Mouse (Mus musculus) liver, adult 2 months (tissue): ENCODE data around the gene Slc52a3. TPM values are rescaled to one million over a fixed set of nuclear protein-coding genes. Genes with fewer than 3 reads are reported as not detected.

Experiments used
- DNase-seq: peaks from one replicate; pipeline ENCODE4 v3.0.0-alpha.2; 2011; ENCODE audit warnings: low read depth, low spot score; ENCODE audit errors: extremely low read depth
- H3K27ac ChIP-seq: fragments of 200-500 bp; replicated peaks from 2 replicates; pipeline ENCODE4 v1.5.1; 2012; ENCODE audit warnings: low read depth, mild to moderate bottlenecking, control low read depth, inconsistent platforms, low read length; ENCODE audit not compliant: insufficient read depth
- H3K27me3 ChIP-seq: fragments of 200-500 bp; 2 replicates; pipeline ENCODE4 v1.6.1; 2012; ENCODE audit warnings: mild to moderate bottlenecking, moderate library complexity, low read length, inconsistent platforms; ENCODE audit not compliant: control insufficient read depth, insufficient read depth
- H3K36me3 ChIP-seq: fragments of 200-500 bp; 2 replicates; pipeline ENCODE4 v1.6.1; 2012; ENCODE audit warnings: low read length, inconsistent platforms; ENCODE audit not compliant: control insufficient read depth, insufficient read depth
- H3K4me1 ChIP-seq: fragments of 200-500 bp; 2 replicates; pipeline ENCODE4 v1.6.1; 2011; ENCODE audit warnings: low read length; ENCODE audit not compliant: control insufficient read depth, insufficient read depth
- H3K4me3 ChIP-seq: fragments of 200-500 bp; 2 replicates; pipeline ENCODE4 v1.5.1; 2011; ENCODE audit warnings: low read depth, mild to moderate bottlenecking, control low read depth, low read length, moderate library complexity; ENCODE audit not compliant: insufficient read depth
- H3K79me2 ChIP-seq: fragments of 200-500 bp; 2 replicates; pipeline ENCODE4 v1.6.1; 2012; ENCODE audit warnings: inconsistent platforms, mild to moderate bottlenecking, low read length, moderate library complexity; ENCODE audit not compliant: control insufficient read depth, insufficient read depth
- H3K9ac ChIP-seq: fragments of 200-500 bp; 2 replicates; pipeline ENCODE4 v1.6.1; 2012; ENCODE audit warnings: low read depth, mild to moderate bottlenecking, control low read depth, inconsistent platforms, low read length
- CTCF ChIP-seq: fragments of 200-500 bp; IDR thresholded peaks from 2 replicates; pipeline ENCODE4 v1.5.1; 2011; ENCODE audit warnings: low read depth, low read length, control low read depth
- POLR2A ChIP-seq: fragments of 200-500 bp; IDR thresholded peaks from 2 replicates; pipeline ENCODE4 v1.6.1; 2011; ENCODE audit warnings: low read length, control low read depth; ENCODE audit not compliant: insufficient read depth; ENCODE audit errors: extremely low read depth
- WGBS: fragments of 180-500 bp; shearing (Covaris S2); methylation state at CpG from one replicate; pipeline ENCODE4 v1.1.7; 2018; 5-methylcytosine and 5-hydroxymethylcytosine counted together
- polyA plus RNA-seq: library from polyadenylated mRNA; depleted of rRNA; stranded (reverse); fragments of >200 nt; gene quantifications from 2 replicates; pipeline ENCODE4 v1.2.3, GENCODE M21; 2012
- total RNA-seq: library from RNA; depleted of rRNA; stranded (reverse); fragments of >200 nt; gene quantifications from 2 replicates; pipeline ENCODE4 v1.2.3, GENCODE M21; 2014

The Slc52a3 gene
- total and polyA plus RNA-seq, 2 experiments: 0.18 to 0.48 TPM

GRCm38 (mm10) chr2:152030986-152031385, 34.7 kb downstream of the Slc52a3 start:
- Histone ChIP-seq H3K79me2 (no peaks in the 10 kb centered on the region), H3K9ac (no peak overlapping the region), H3K27ac (no peak overlapping the region), H3K4me3 (no peak overlapping the region), H3K36me3 (no peaks in the 10 kb centered on the region), H3K4me1 (no peaks in the 10 kb centered on the region), H3K27me3 (peaks cover 5% of the 10 kb centered on the region; the same call in 1 of the 2 replicates)
- DNase-seq: no peak
- TF ChIP-seq POLR2A: no peak
- no peak for TF ChIP-seq CTCF
- 69% methylated on average over 5 of the region's 5 CpGs for WGBS

DNA sequence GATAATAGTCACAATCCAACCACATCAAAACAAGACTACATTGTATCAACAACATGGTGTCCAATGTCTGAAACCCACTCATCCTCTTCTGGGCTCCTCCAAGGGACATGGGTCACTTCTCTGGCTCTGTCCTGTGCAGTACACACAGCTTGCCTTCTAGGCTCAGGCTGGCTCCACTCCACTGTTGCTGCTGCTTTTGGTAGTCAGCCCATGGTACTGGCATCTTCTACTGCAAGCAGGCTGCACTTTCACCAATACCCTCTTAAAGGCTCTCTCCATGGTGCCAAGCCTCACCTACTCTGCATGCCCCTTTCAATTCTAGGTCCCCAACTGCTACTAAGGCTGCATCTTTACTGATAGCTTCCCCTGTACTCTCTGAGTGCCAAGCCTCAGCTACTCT, 43.8 kb downstream of the Slc52a3 start:
- no peak overlapping the region for H3K9ac ChIP-seq
- TF ChIP-seq CTCF (no peak), POLR2A (no peak)
- H3K4me1 ChIP-seq: no peaks in the 10 kb centered on the region
- no peaks in the 10 kb centered on the region for H3K79me2 ChIP-seq
- no peak overlapping the region for H3K27ac ChIP-seq
- no peak for DNase-seq
- no peak overlapping the region for H3K4me3 ChIP-seq
- H3K36me3 ChIP-seq: no peaks in the 10 kb centered on the region
- no peaks in the 10 kb centered on the region; the same call in 1 of the 2 replicates for H3K27me3 ChIP-seq

GRCm38 (mm10) chr2:152047116-152048002, 51.0 kb downstream of the Slc52a3 start:
- Histone ChIP-seq H3K9ac (no peak overlapping the region), H3K4me1 (no peaks in the 10 kb centered on the region), H3K27me3 (peaks cover 30% of the 10 kb centered on the region; the same call in 1 of the 2 replicates), H3K27ac (no peak overlapping the region), H3K79me2 (no peaks in the 10 kb centered on the region), H3K4me3 (no peak overlapping the region), H3K36me3 (no peaks in the 10 kb centered on the region)
- 4% methylated on average over 25 of the region's 25 CpGs for WGBS
- TF ChIP-seq CTCF (no peak), POLR2A (no peak)
- DNase-seq: no peak

DNA sequence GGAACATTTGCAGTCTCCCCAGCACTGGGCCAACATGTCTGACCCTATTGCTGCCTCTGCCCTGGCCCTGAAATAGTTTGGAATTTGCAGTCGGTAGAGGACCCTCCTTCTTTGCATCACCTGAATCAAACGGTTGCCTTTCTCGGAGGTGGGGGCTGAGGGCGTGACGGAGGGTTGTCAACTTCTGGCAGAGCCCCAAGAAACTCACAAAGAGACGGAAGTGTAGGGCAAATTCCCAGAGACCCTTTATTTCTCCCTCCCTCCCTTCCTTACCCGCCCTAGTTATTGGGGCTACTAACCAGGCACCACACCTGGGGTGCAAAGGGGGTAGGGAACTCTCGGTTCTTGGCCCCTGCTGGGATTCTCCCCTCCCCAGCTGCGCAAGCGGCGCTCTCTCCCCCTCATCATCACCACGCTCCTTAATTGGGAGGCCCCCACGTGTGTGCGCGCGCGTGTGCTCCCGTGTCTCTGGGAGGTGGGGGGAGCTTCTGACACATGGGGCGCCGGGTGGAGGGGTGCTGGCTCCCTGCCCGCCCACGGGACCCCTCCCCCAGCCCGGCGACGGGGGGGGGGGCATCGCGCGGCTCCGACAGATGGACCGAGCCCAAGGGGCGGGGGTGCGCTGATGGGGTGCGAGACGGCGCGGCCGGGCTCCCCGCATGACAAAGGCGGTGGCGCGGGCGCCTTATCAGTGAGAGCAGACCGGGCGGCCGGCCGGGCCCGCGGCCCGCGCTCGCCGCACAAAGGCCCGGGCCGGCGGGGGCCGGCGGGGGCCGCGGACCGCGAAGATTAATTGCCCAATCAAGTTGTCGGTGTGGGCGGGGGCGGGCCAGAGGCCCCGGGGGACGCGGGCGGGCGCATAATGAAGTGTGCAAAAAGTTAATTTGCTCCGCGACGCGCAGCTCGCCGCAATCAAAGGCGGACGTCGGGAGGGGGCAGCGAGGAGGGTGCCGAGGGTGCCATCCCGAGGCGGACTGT, 52.0 kb downstream of the Slc52a3 start:
- no peak for DNase-seq
- Histone ChIP-seq H3K27me3 (peaks cover 30% of the 10 kb centered on the region; the same call in 1 of the 2 replicates), H3K27ac (no peak overlapping the region), H3K79me2 (no peaks in the 10 kb centered on the region), H3K4me3 (no peak overlapping the region), H3K9ac (no peak overlapping the region), H3K4me1 (no peaks in the 10 kb centered on the region), H3K36me3 (no peaks in the 10 kb centered on the region)
- 2% methylated on average over 77 of the region's 82 CpGs for WGBS
- no peak for TF ChIP-seq POLR2A
- no peak for TF ChIP-seq CTCF

GRCm38 (mm10) chr2:152048981-152049441, 52.7 kb downstream of the Slc52a3 start:
- H3K79me2 ChIP-seq: no peaks in the 10 kb centered on the region
- H3K27ac ChIP-seq: no peak overlapping the region
- H3K9ac ChIP-seq: no peak overlapping the region
- no peak overlapping the region for H3K4me3 ChIP-seq
- TF ChIP-seq POLR2A (no peak), CTCF (no peak)
- no peaks in the 10 kb centered on the region for H3K4me1 ChIP-seq
- H3K27me3 ChIP-seq: peaks cover 30% of the 10 kb centered on the region; the same call in 1 of the 2 replicates
- no peaks in the 10 kb centered on the region for H3K36me3 ChIP-seq
- WGBS: 2% methylated on average over 24 of the region's 24 CpGs
- DNase-seq: no peak
